Comparison of ENCODE assay signal across 24 mouse cellular contexts in the genomic region with DNA sequence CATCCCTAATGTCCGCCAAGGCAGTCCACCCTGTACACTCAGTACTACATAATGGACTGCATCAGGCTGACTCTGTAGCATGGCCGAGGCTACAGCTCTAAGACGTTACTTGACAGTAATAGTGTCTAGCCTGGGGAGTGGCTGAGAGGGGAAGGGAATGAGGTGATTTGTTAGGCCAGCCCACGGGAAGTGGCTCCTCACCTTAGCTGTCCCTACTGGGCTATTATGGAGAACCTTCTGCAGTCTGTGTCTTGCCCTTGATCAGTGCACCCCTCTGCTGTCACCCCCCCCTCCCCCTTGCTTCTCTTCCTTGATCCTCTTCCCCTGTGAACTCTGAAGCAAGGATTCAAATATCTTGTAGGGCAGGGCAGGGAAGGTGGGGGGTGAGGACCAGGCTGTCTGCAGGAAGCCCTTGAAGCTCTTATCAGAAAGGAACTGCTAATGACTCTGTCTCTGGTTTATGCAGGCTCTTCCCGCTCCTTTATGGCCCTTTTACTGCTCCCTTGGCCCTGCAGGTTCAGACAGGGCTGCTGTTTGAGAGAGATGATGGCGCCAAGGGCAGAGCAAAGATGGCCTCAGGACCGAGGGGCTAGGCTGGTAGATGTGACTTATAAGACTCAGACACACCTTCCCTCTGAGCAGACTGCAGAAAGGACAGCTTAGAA. TPM values are rescaled to one million over a fixed set of nuclear protein-coding genes. Genes with fewer than 3 reads are reported as not detected.
A peak's percentile ranks its signal among the peaks of the same experiment; 100 is the strongest.
DNase-seq lines count a peak whose midpoint lies in the region; ATAC-seq and TF ChIP-seq lines count a peak whose summit lies in the region.
"Had no signal": no experiment of that assay in that cellular context is flagged by ENCODE, and none has a peak within 500 bp of the region (broad histone marks: within the 10 kb centered on the region; RNA-seq: fewer than 3 reads in every experiment).

No protein-coding gene starts in this region.

- peaks cover 25% of the 10 kb centered on the region for H3K27me3 ChIP-seq in heart, embryonic 12.5 days (replicated peaks)
- H3K27me3 ChIP-seq in intestine, embryonic 15.5 days (replicated peaks) = no peaks in the 10 kb centered on the region; the same call in 1 of the 2 replicates
- no peaks in the 10 kb centered on the region for H3K27me3 ChIP-seq in small intestine, adult 2 months (ENCODE audit: control insufficient read depth, insufficient read depth, low read length)
- H3K27me3 ChIP-seq: embryonic facial prominence, embryonic 13.5 days had no signal

- TF ChIP-seq CTCF in small intestine, adult 2 months (IDR thresholded peaks at IDR 0.05; ENCODE audit: extremely low read depth, insufficient read length, insufficient replicate concordance, low read depth, low read length) = no peak

- no peak overlapping the region for H3K4me3 ChIP-seq in heart, embryonic 12.5 days
- H3K4me3 ChIP-seq in intestine, embryonic 15.5 days (replicated peaks) = no peak overlapping the region
- H3K4me3 ChIP-seq in small intestine, adult 2 months (ENCODE audit: low read depth, low read length) = no peak overlapping the region
- H3K4me3 ChIP-seq: embryonic facial prominence, embryonic 13.5 days; erythroblast, embryonic 14.5 days; forebrain, embryonic 12.5 days; forebrain, embryonic 15.5 days; heart, embryonic 13.5 days; hindbrain, embryonic 12.5 days; hindbrain, embryonic 15.5 days had no signal

- no peak overlapping the region for H3K9ac ChIP-seq in heart, embryonic 12.5 days
- H3K9ac ChIP-seq in intestine, embryonic 15.5 days = no peak overlapping the region
- H3K9ac ChIP-seq: embryonic facial prominence, embryonic 13.5 days; forebrain, embryonic 12.5 days; forebrain, embryonic 15.5 days; heart, embryonic 13.5 days; hindbrain, embryonic 12.5 days; hindbrain, embryonic 15.5 days had no signal

- no peaks in the 10 kb centered on the region for H3K9me3 ChIP-seq in heart, embryonic 12.5 days (replicated peaks)
- no peaks in the 10 kb centered on the region for H3K9me3 ChIP-seq in intestine, embryonic 15.5 days
- H3K9me3 ChIP-seq: embryonic facial prominence, embryonic 13.5 days; forebrain, embryonic 12.5 days; forebrain, embryonic 15.5 days; heart, embryonic 13.5 days; hindbrain, embryonic 12.5 days; hindbrain, embryonic 15.5 days had no signal

- ATAC-seq in heart, embryonic 12.5 days (ENCODE audit: insufficient number of reproducible peaks, low FRiP score) = 0 out of 2 replicates have a peak, but pooled peaks have one; percentile 20
- ATAC-seq in intestine, embryonic 15.5 days = peak; percentile 83
- ATAC-seq in monocyte, adult 5-6 weeks (replicated peaks; ENCODE audit: insufficient number of reproducible peaks, low FRiP score, low TSS enrichment, poor library complexity, severe bottlenecking) = no peak
- ATAC-seq: activated CD4-positive, CD25-positive, alpha-beta regulatory T cell, adult 4 months; forebrain, embryonic 15.5 days had no signal

- peaks cover 27% of the 10 kb centered on the region for H3K4me1 ChIP-seq in heart, embryonic 12.5 days (replicated peaks)
- H3K4me1 ChIP-seq in intestine, embryonic 15.5 days (replicated peaks) = peaks cover 13% of the 10 kb centered on the region
- peaks cover 37% of the 10 kb centered on the region for H3K4me1 ChIP-seq in small intestine, adult 2 months (ENCODE audit: control insufficient read depth, insufficient read depth, insufficient read length, low read length)

- DNase-seq in heart, postnatal 4 days = no peak
- peak; percentile 56 for DNase-seq in large intestine, adult 2 months (ENCODE audit: low read depth, low spot score)
- no peak for DNase-seq in neural tube, embryonic 10.5 days (ENCODE audit: extremely low spot score, low spot score)
- DNase-seq in adrenal gland, postnatal 14 days = no peak
- DNase-seq: adrenal gland, adult 8-10 months; adrenal gland, postnatal 36 days; cerebellum, adult 18-20 months; cerebellum, adult 9-10 months; cerebellum, postnatal 14 days; gastrocnemius, postnatal 25 days; heart, adult 18-20 months; heart, postnatal 14 days had no signal

- 41% methylated on average over 7 of the region's 7 CpGs for WGBS in heart, embryonic 12.5 days
- WGBS in intestine, embryonic 15.5 days = 40% methylated on average over 7 of the region's 7 CpGs
- 34% methylated on average over 7 of the region's 7 CpGs for WGBS in large intestine, adult 2 months
- WGBS in small intestine, adult 2 months = 32% methylated on average over 7 of the region's 7 CpGs

- H3K4me2 ChIP-seq in heart, embryonic 12.5 days = no peak overlapping the region
- no peak overlapping the region for H3K4me2 ChIP-seq in intestine, embryonic 15.5 days (replicated peaks)
- H3K4me2 ChIP-seq: embryonic facial prominence, embryonic 13.5 days; forebrain, embryonic 12.5 days; forebrain, embryonic 15.5 days; heart, embryonic 13.5 days; hindbrain, embryonic 12.5 days; hindbrain, embryonic 15.5 days had no signal

- TF ChIP-seq POLR2A in small intestine, adult 2 months (IDR thresholded peaks at IDR 0.05; ENCODE audit: low read depth, low read length) = 0 out of 2 replicates have a peak, but pooled peaks have one; percentile 19

- no peak overlapping the region for H3K27ac ChIP-seq in heart, embryonic 12.5 days (ENCODE audit: poor library complexity, severe bottlenecking)
- H3K27ac ChIP-seq in intestine, embryonic 15.5 days = peak overlapping the region; percentile 66
- peak overlapping the region; percentile 52 for H3K27ac ChIP-seq in small intestine, adult 2 months (ENCODE audit: insufficient read depth, low read depth, low read length)
- H3K27ac ChIP-seq: embryonic facial prominence, embryonic 13.5 days; forebrain, embryonic 12.5 days; forebrain, embryonic 15.5 days; heart, embryonic 13.5 days; hindbrain, embryonic 12.5 days; hindbrain, embryonic 15.5 days had no signal

- H3K36me3 ChIP-seq in heart, embryonic 12.5 days = no peaks in the 10 kb centered on the region
- no peaks in the 10 kb centered on the region for H3K36me3 ChIP-seq in intestine, embryonic 15.5 days
- no peaks in the 10 kb centered on the region for H3K36me3 ChIP-seq in small intestine, adult 2 months (ENCODE audit: control insufficient read depth, insufficient read depth, low read length)
- H3K36me3 ChIP-seq: embryonic facial prominence, embryonic 13.5 days; forebrain, embryonic 12.5 days; forebrain, embryonic 15.5 days; heart, embryonic 13.5 days; hindbrain, embryonic 12.5 days; hindbrain, embryonic 15.5 days had no signal

RNA-seq across cellular contexts. Expression of a gene that starts 13.4 kb away (rescaled TPM):
- 2.1 and 2.4 TPM in 2 replicates for polyA plus RNA-seq in heart, embryonic 12.5 days (2016; fragmentation: Nextera tagmentation; extraction: Ambion mirVana)
- 1 to 10 TPM; 5.8 to 6.3 TPM for total RNA-seq in heart, postnatal 4 days (2021)
- polyA plus RNA-seq in intestine, embryonic 15.5 days (2015; fragmentation: Nextera tagmentation; extraction: Ambion mirVana) = 4.7 and 5.4 TPM in 2 replicates
- polyA plus RNA-seq in large intestine, adult 2 months (2012; rRNA removed) = 37.3 and 41.0 TPM in 2 replicates
- polyA plus RNA-seq in small intestine, adult 2 months (2012; rRNA removed) = 12.0 and 48.5 TPM in 2 replicates
- total RNA-seq in adrenal gland, postnatal 14 days (2021) = 31.7 and 43.0 TPM in 2 replicates
- total RNA-seq in monocyte, adult 5-6 weeks (2017) = 1.5 to 5.5 TPM (median 2.2 TPM) in 3 replicates
